Comparison of ENCODE assay signal across 11 mouse cellular contexts in genomic region chr2:105432927-105433326, GRCm38 (mm10). TPM values are rescaled to one million over a fixed set of nuclear protein-coding genes. Genes with fewer than 3 reads are reported as not detected.
A peak's percentile ranks its signal among the peaks of the same experiment; 100 is the strongest.
DNase-seq lines count a peak whose midpoint lies in the region; ATAC-seq and TF ChIP-seq lines count a peak whose summit lies in the region.
"Had no signal": no experiment of that assay in that cellular context is flagged by ENCODE, and none has a peak within 500 bp of the region (broad histone marks: within the 10 kb centered on the region; RNA-seq: fewer than 3 reads in every experiment).

No protein-coding gene starts in this region.

- intact Hi-C loops in heart, postnatal 36 days (cut with DNase I), result no loop called here

- H3K4me2 ChIP-seq in heart, embryonic 12.5 days, result peak overlapping the region; percentile 57
- 0 out of 2 replicates have a peak overlapping the region, but pooled peaks have one; percentile 4 for H3K4me2 ChIP-seq in forebrain, postnatal 0 days (ENCODE audit: low read depth)
- peak overlapping the region; percentile 21; the same call in 1 of the 2 replicates for H3K4me2 ChIP-seq in midbrain, embryonic 11.5 days

- no peak overlapping the region for H3K27ac ChIP-seq in heart, embryonic 12.5 days (ENCODE audit: poor library complexity, severe bottlenecking)
- no peak overlapping the region for H3K27ac ChIP-seq in forebrain, postnatal 0 days (ENCODE audit: low read depth, low read length)
- no peak overlapping the region for H3K27ac ChIP-seq in midbrain, embryonic 11.5 days (ENCODE audit: low read depth, low read length)

- DNase-seq in heart, postnatal 36 days, result no peak
- peak; percentile 34 for DNase-seq in NIH3T3 (ENCODE audit: low read depth)
- DNase-seq in forebrain, postnatal 0 days, result no peak
- no peak for DNase-seq in midbrain, embryonic 11.5 days (ENCODE audit: low spot score, missing footprints)
- DNase-seq in thymus, adult 18-20 months, result no peak
- DNase-seq in urinary bladder, postnatal 25 days (ENCODE audit: low spot score), result no peak
- no peak for DNase-seq in adrenal gland, adult 18-20 months (ENCODE audit: low spot score in 2 of 2)
- DNase-seq: B cell, adult 2 months; cerebellum, adult 18-20 months; gastrocnemius, postnatal 25 days had no signal

- no peaks in the 10 kb centered on the region for H3K9me3 ChIP-seq in heart, embryonic 12.5 days (replicated peaks)
- H3K9me3 ChIP-seq in forebrain, postnatal 0 days (ENCODE audit: low read length), result no peaks in the 10 kb centered on the region
- H3K9me3 ChIP-seq in midbrain, embryonic 11.5 days (ENCODE audit: control insufficient read depth, low read length), result no peaks in the 10 kb centered on the region

- H3K9ac ChIP-seq in heart, embryonic 12.5 days, result peak overlapping the region; percentile 56; the same call in 1 of the 2 replicates
- no peak overlapping the region for H3K9ac ChIP-seq in forebrain, postnatal 0 days
- no peak overlapping the region for H3K9ac ChIP-seq in midbrain, embryonic 11.5 days (ENCODE audit: low read length)

- H3K4me3 ChIP-seq in heart, embryonic 12.5 days, result peak overlapping the region; percentile 17
- H3K4me3 ChIP-seq in forebrain, postnatal 0 days (ENCODE audit: low read depth, low read length), result no peak overlapping the region
- no peak overlapping the region for H3K4me3 ChIP-seq in midbrain, embryonic 11.5 days (ENCODE audit: low read depth, low read length)

- ATAC-seq in heart, embryonic 12.5 days (ENCODE audit: insufficient number of reproducible peaks, low FRiP score), result no peak
- ATAC-seq in forebrain, postnatal 0 days, result peak; percentile 40; the same call in 1 of the 2 replicates
- ATAC-seq in midbrain, embryonic 11.5 days (ENCODE audit: low FRiP score), result no peak

- 10% methylated on average over 10 of the region's 10 CpGs for WGBS in heart, embryonic 12.5 days
- 11% methylated on average over 10 of the region's 10 CpGs for WGBS in forebrain, postnatal 0 days
- 21% methylated on average over 10 of the region's 10 CpGs for WGBS in midbrain, embryonic 11.5 days

- peaks cover 16% of the 10 kb centered on the region for H3K4me1 ChIP-seq in heart, embryonic 12.5 days (replicated peaks)
- 0 out of 2 replicates have a peak, but pooled peaks cover 3% of the 10 kb centered on the region for H3K4me1 ChIP-seq in forebrain, postnatal 0 days (ENCODE audit: insufficient read depth)
- H3K4me1 ChIP-seq in midbrain, embryonic 11.5 days (ENCODE audit: control insufficient read depth, insufficient read depth, low read length), result no peaks in the 10 kb centered on the region

- 0 out of 2 replicates have a peak, but pooled peaks have one; percentile 15 for TF ChIP-seq CTCF in forebrain, postnatal 0 days (IDR thresholded peaks at IDR 0.05; ENCODE audit: low read depth)

- H3K27me3 ChIP-seq in heart, embryonic 12.5 days (replicated peaks), result peaks cover 5% of the 10 kb centered on the region; the same call in 1 of the 2 replicates
- H3K27me3 ChIP-seq in forebrain, postnatal 0 days (ENCODE audit: insufficient read depth, low read length), result peaks cover 6% of the 10 kb centered on the region
- H3K27me3 ChIP-seq in midbrain, embryonic 11.5 days (ENCODE audit: control insufficient read depth, insufficient read depth, low read length), result no peaks in the 10 kb centered on the region

- no peaks in the 10 kb centered on the region for H3K36me3 ChIP-seq in heart, embryonic 12.5 days
- no peaks in the 10 kb centered on the region for H3K36me3 ChIP-seq in forebrain, postnatal 0 days (ENCODE audit: insufficient read depth)
- no peaks in the 10 kb centered on the region for H3K36me3 ChIP-seq in midbrain, embryonic 11.5 days (ENCODE audit: control insufficient read depth, insufficient read depth, low read length)

RNA-seq across cellular contexts. Expression of gene Rcn1, which starts 33.8 kb away (rescaled TPM):
- polyA plus RNA-seq in heart, embryonic 12.5 days (2016; fragmentation: Nextera tagmentation; extraction: Ambion mirVana), result 180 and 182 TPM in 2 replicates
- total RNA-seq in heart, postnatal 36 days (2021), result 10 to 100 TPM; 21.5 to 23.6 TPM
- 37.7 and 41.4 TPM in 2 replicates for total RNA-seq in forebrain, postnatal 0 days (2014; rRNA removed)
- 42.5 and 55.1 TPM in 2 replicates for polyA plus RNA-seq in forebrain, postnatal 0 days (2015; fragmentation: Nextera tagmentation; extraction: Ambion mirVana)
- polyA plus RNA-seq in midbrain, embryonic 11.5 days (2014; fragmentation: Nextera tagmentation; extraction: Ambion mirVana), result 98.4 and 100 TPM in 2 replicates
- 100 to 1,000 TPM in 1 of 2 experiments, 10 to 100 TPM in 1; 30.5 to 203 TPM for total RNA-seq in adrenal gland, adult 18-20 months (2021)

Comparison
In these comparisons a context has a peak if more than half of its experiments do, and no peak if none do; other contexts are left out.
1. H3K4me2 ChIP-seq: peak in every context shown above with its lines; median percentile 57 in heart, embryonic 12.5 days; 21 in midbrain, embryonic 11.5 days; 4 in forebrain, postnatal 0 days.